Mouse (Mus musculus): ENCODE measurements around the gene Olfr995. TPM values are rescaled to one million over a fixed set of nuclear protein-coding genes. Genes with fewer than 3 reads are reported as not detected.

The Olfr995 gene
- not detected in 2 replicates for polyA plus RNA-seq (2015; fragmentation: Nextera tagmentation; extraction: Ambion mirVana)

- WGBS (ENCODE audit: insufficient replicate concordance), result 13% methylated on average over 1 of the region's 1 CpGs
- ATAC-seq (ENCODE audit: low read depth), result no peak
Measured at GRCm38 (mm10) chr2:85443539-85443938, at the start of gene Olfr995. Gene Olfr995, minus strand, starts transcription at chr2:85443639.

GRCm38 (mm10) chr2:85490396-85490795, 47.0 kb upstream of the Olfr995 start:
- Histone ChIP-seq H3K27ac (no peak overlapping the region), H3K36me3 (no peaks in the 10 kb centered on the region), H3K9me3 (replicated peaks) (no peaks in the 10 kb centered on the region), H3K4me3 (replicated peaks) (no peak overlapping the region), H3K9ac (no peak overlapping the region), H3K4me2 (no peak overlapping the region), H3K4me1 (replicated peaks) (no peaks in the 10 kb centered on the region), H3K27me3 (no peaks in the 10 kb centered on the region)
- no peak for ATAC-seq (ENCODE audit: low read depth)
- 45% methylated on average over 5 of the region's 5 CpGs for WGBS (ENCODE audit: insufficient replicate concordance)
- DNase-seq, result no peak

More at GRCm38 (mm10) chr2:85443539-85443938, at the start of gene Olfr995:
- Histone ChIP-seq H3K4me1 (replicated peaks) (no peaks in the 10 kb centered on the region), H3K4me2 (no peak within 1 kb of the TSS), H3K27ac (no peak within 1 kb of the TSS), H3K27me3 (no peaks in the 10 kb centered on the region), H3K36me3 (no peaks in the 10 kb centered on the region), H3K9ac (no peak within 1 kb of the TSS), H3K4me3 (replicated peaks) (no peak within 1 kb of the TSS), H3K9me3 (replicated peaks) (no peaks in the 10 kb centered on the region)
- no peak for DNase-seq

DNA sequence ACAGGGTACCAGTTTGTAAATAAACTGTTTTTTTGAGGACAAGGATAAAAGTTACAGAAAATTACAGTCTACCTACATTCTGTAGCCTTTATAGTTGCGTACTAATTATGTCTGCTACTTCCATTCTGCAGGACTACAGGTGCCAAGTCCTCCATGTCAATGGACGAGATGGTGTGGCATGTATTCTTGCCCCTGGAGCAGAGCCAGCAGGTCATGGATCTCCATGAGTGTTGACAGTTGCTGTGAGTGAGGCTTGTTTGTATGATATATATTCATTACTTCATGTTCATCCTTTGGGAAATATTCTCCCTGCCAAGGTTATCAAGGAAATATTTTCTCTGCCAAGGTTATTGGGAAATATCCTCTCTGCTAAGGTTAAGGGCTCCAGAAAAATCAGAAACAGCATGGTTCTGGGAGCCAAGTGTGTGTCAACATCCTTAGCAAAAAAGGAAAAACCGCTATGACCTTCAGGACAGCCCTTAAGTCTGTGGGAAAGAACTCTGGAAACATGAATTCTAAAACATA, 23.4 kb upstream of the Olfr995 start:
- 49% methylated on average over 3 of the region's 3 CpGs for WGBS (ENCODE audit: insufficient replicate concordance)
- H3K27ac ChIP-seq, result no peak overlapping the region
- H3K4me1 ChIP-seq (replicated peaks), result no peaks in the 10 kb centered on the region
- H3K4me3 ChIP-seq (replicated peaks), result no peak overlapping the region
- no peak overlapping the region for H3K9ac ChIP-seq
- no peak for ATAC-seq (ENCODE audit: low read depth)
- DNase-seq, result no peak
- no peak overlapping the region for H3K4me2 ChIP-seq
- no peaks in the 10 kb centered on the region for H3K36me3 ChIP-seq
- H3K27me3 ChIP-seq, result no peaks in the 10 kb centered on the region
- no peaks in the 10 kb centered on the region for H3K9me3 ChIP-seq (replicated peaks)

GRCm38 (mm10) chr2:85442546-85442945, 893 bp downstream of the Olfr995 start:
- no peaks in the 10 kb centered on the region for H3K9me3 ChIP-seq (replicated peaks)
- H3K27me3 ChIP-seq, result no peaks in the 10 kb centered on the region
- no peaks in the 10 kb centered on the region for H3K36me3 ChIP-seq
- ATAC-seq (ENCODE audit: low read depth) (no peak), DNase-seq (no peak)
- no peak overlapping the region for H3K9ac ChIP-seq
- H3K4me3 ChIP-seq (replicated peaks), result no peak overlapping the region
- no peaks in the 10 kb centered on the region for H3K4me1 ChIP-seq (replicated peaks)
- H3K4me2 ChIP-seq, result no peak overlapping the region
- no peak overlapping the region for H3K27ac ChIP-seq

DNA sequence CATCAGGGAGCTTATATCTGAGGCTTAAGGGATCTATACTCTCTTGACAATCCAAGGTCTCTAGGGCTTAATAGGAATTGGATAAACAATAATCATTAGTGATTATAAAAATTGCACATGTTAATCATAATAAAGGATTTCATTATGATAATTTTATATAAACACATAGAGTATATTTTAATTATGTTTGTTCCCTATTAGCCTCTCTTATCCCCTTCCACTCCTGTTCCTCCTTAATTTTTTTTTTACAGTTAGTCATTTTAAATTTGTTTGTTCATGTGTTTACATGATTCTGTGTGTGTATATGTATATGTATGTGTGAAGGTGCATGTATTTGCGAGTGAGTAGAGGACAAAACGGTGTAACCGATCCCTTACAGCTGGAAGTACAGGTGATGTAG, 7.1 kb downstream of the Olfr995 start, which contains the start of gene Olfr994:
Gene Olfr994, minus strand, starts transcription at position 101 of the 400 bp plus-strand sequence.
- no peak within 1 kb of the TSS for H3K9ac ChIP-seq
- H3K4me3 ChIP-seq (replicated peaks), result no peak within 1 kb of the TSS
- DNase-seq, result no peak
- no peaks in the 10 kb centered on the region for H3K27me3 ChIP-seq
- H3K4me1 ChIP-seq (replicated peaks), result no peaks in the 10 kb centered on the region
- 81% methylated on average over 3 of the region's 3 CpGs for WGBS (ENCODE audit: insufficient replicate concordance)
- H3K4me2 ChIP-seq, result no peak within 1 kb of the TSS
- no peak within 1 kb of the TSS for H3K27ac ChIP-seq
- no peak for ATAC-seq (ENCODE audit: low read depth)
- no peaks in the 10 kb centered on the region for H3K9me3 ChIP-seq (replicated peaks)
- no peaks in the 10 kb centered on the region for H3K36me3 ChIP-seq

DNA sequence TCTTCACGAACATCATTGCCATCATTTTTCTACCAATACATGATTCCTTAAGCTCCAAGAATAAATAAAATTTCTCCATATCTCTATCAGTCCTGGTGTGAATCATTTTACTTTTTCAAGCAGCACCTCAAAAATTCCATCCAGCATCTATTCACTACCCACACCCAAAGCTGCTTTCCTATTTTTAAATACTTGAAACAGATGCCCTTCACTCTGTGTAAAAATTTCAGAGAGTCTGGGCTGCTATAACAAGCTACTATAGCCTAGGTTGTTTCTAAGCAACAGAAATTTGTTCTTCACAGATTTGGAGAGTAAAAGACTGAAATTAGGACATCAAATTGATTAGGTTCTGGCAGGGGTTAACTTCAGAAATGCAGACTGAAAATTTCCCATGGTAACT, 17.5 kb downstream of the Olfr995 start:
- Histone ChIP-seq H3K9me3 (replicated peaks) (no peaks in the 10 kb centered on the region), H3K36me3 (no peaks in the 10 kb centered on the region), H3K27ac (no peak overlapping the region), H3K27me3 (no peaks in the 10 kb centered on the region), H3K9ac (no peak overlapping the region), H3K4me1 (replicated peaks) (no peaks in the 10 kb centered on the region), H3K4me2 (no peak overlapping the region), H3K4me3 (replicated peaks) (no peak overlapping the region)
- 42% methylated on average over 1 of the region's 1 CpGs for WGBS (ENCODE audit: insufficient replicate concordance)
- ATAC-seq (ENCODE audit: low read depth) (no peak), DNase-seq (no peak)

DNA sequence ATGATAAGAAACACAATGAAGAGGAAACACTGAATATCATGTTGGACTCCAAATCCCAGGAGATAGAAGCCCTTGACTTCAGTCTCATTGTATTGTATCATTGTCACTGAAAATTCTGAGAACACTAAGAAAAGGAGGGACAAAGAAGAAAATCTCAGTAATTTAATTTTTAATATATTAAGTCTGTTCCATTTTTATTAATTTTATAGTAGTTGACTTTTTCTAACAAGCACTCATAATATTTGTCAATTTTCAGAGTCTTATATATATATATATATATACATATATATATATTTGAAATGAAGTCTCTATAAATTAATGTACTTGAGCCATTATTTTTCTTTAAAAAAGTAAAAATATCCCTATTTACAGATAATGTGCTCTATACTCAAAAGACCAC, 28.7 kb downstream of the Olfr995 start, which contains the start of gene Olfr993:
Gene Olfr993, minus strand, starts transcription at position 101 of the 400 bp plus-strand sequence.
- Histone ChIP-seq H3K36me3 (no peaks in the 10 kb centered on the region), H3K9me3 (replicated peaks) (no peaks in the 10 kb centered on the region), H3K27ac (no peak within 1 kb of the TSS), H3K4me3 (replicated peaks) (no peak within 1 kb of the TSS), H3K9ac (no peak within 1 kb of the TSS), H3K4me1 (replicated peaks) (no peaks in the 10 kb centered on the region), H3K4me2 (no peak within 1 kb of the TSS), H3K27me3 (no peaks in the 10 kb centered on the region)
- DNase-seq, result no peak
- ATAC-seq (ENCODE audit: low read depth), result no peak

DNA sequence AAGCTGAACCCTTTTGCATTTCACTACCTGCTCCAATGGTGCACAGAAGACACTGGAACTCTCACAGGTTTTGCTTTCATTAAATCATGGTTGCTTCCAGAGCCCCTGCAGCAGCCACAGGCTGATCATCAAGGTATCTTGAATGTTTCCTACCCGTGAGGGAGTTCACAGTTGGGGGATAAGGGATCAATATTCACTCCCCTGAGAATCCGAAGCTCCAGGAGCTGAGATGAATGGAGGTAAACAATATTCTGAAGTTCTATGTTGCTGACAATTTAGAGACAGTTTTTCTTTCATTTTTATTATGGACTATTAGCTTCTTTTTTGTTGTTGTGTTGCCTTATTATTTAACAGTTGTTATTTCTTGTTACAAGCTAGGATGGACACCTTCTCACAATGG, 34.1 kb downstream of the Olfr995 start, which contains the start of gene Olfr992:
Gene Olfr992, minus strand, starts transcription at position 101 of the 400 bp plus-strand sequence.
- no peak within 1 kb of the TSS for H3K4me2 ChIP-seq
- ATAC-seq (ENCODE audit: low read depth), result no peak
- WGBS (ENCODE audit: insufficient replicate concordance), result 35% methylated on average over 2 of the region's 2 CpGs

More for the DNA sequence above, 34.1 kb downstream of the Olfr995 start, which contains the start of gene Olfr992:
- Histone ChIP-seq H3K27ac (no peak within 1 kb of the TSS), H3K4me1 (replicated peaks) (no peaks in the 10 kb centered on the region), H3K36me3 (no peaks in the 10 kb centered on the region), H3K9ac (no peak within 1 kb of the TSS), H3K9me3 (replicated peaks) (no peaks in the 10 kb centered on the region), H3K27me3 (no peaks in the 10 kb centered on the region), H3K4me3 (replicated peaks) (no peak within 1 kb of the TSS)
- no peak for DNase-seq

Other genes with a start within 250 kb of the Olfr995 start
- 0.10 and 0.12 TPM in 2 replicates for gene Lrrc55, start 246.4 kb downstream of the Olfr995 start, polyA plus RNA-seq (2015; fragmentation: Nextera tagmentation; extraction: Ambion mirVana)
- gene Olfr987, start 104.3 kb downstream of the Olfr995 start, polyA plus RNA-seq (2015; fragmentation: Nextera tagmentation; extraction: Ambion mirVana), result not detected in 2 replicates
- gene Olfr988, start 80.4 kb downstream of the Olfr995 start, polyA plus RNA-seq (2015; fragmentation: Nextera tagmentation; extraction: Ambion mirVana), result not detected in 2 replicates
- not detected in 2 replicates for gene Olfr992, start 34.2 kb downstream of the Olfr995 start, polyA plus RNA-seq (2015; fragmentation: Nextera tagmentation; extraction: Ambion mirVana)
- gene Olfr993, start 28.8 kb downstream of the Olfr995 start, polyA plus RNA-seq (2015; fragmentation: Nextera tagmentation; extraction: Ambion mirVana), result not detected in 2 replicates
- not detected in 2 replicates for gene Olfr994, start 7.2 kb downstream of the Olfr995 start, polyA plus RNA-seq (2015; fragmentation: Nextera tagmentation; extraction: Ambion mirVana)
- not detected in 2 replicates for gene 4833423E24Rik, start 75.4 kb upstream of the Olfr995 start, polyA plus RNA-seq (2015; fragmentation: Nextera tagmentation; extraction: Ambion mirVana)
- gene Olfr996, start 135.6 kb upstream of the Olfr995 start, polyA plus RNA-seq (2015; fragmentation: Nextera tagmentation; extraction: Ambion mirVana), result not detected in 2 replicates
- gene Olfr998, start 145.3 kb upstream of the Olfr995 start, polyA plus RNA-seq (2015; fragmentation: Nextera tagmentation; extraction: Ambion mirVana), result not detected in 2 replicates
- not detected in 2 replicates for gene Olfr1000, start 168.3 kb upstream of the Olfr995 start, polyA plus RNA-seq (2015; fragmentation: Nextera tagmentation; extraction: Ambion mirVana)
- not detected in 2 replicates for gene Olfr1002, start 207.1 kb upstream of the Olfr995 start, polyA plus RNA-seq (2015; fragmentation: Nextera tagmentation; extraction: Ambion mirVana)
- not detected in 2 replicates for gene Olfr154, start 220.8 kb upstream of the Olfr995 start, polyA plus RNA-seq (2015; fragmentation: Nextera tagmentation; extraction: Ambion mirVana)
- gene Olfr1006, start 235.1 kb upstream of the Olfr995 start, polyA plus RNA-seq (2015; fragmentation: Nextera tagmentation; extraction: Ambion mirVana), result not detected in 2 replicates
- not detected in 2 replicates for gene Olfr1008, start 245.8 kb upstream of the Olfr995 start, polyA plus RNA-seq (2015; fragmentation: Nextera tagmentation; extraction: Ambion mirVana)

Measured in liver, embryonic 13.5 days (tissue).